Mouse (Mus musculus): ENCODE results near the gene Gdf2. TPM values are rescaled to one million over a fixed set of nuclear protein-coding genes. Genes with fewer than 3 reads are reported as not detected.

Gene Gdf2
- polyA plus RNA-seq, 1 experiment: not detected

GRCm38 (mm10) chr14:33956055-33956454 lies 15.2 kb downstream of the Gdf2 start:
- DNase-seq (ENCODE audit: low spot score): no peak

DNA sequence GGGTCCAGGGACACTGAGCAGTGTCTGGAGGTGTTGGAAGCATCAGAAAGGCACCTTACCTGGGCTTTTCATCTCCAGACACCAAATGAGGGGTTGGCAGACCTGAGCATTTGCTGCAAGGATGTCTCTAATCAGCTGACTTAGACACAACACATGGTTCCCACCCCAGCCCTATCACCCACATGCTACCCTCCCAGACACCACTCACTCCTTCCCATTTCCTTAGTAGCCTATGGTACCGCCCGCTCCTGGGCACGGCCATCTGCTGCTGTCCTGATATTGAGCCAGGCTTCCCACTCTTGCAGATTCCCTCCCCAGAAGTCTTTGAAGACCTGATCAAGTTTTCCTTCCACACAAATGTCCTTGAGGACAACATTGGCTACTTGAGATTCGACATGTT lies 17.3 kb downstream of the Gdf2 start:
- DNase-seq (ENCODE audit: low spot score): no peak

DNA sequence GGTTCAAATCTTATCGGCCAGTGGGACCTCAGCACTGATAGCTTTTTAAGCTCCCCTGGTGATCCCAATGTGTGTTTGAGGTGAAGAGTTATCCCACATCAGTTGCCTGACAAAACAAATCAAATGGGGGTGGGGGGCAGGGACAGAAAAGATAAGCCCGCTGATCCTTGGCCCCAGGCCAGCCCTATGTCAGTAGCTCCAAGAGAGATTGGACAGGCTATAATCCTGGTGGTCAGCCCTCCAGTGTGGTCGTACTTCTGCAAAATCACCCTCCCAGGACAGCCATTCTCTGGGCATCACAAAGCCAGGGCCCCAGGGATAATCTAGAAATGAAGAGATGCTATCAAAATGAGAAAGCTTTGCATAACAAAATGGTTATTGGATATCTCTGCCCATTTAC lies 18.0 kb downstream of the Gdf2 start:
- DNase-seq (ENCODE audit: low spot score): no peak

DNA sequence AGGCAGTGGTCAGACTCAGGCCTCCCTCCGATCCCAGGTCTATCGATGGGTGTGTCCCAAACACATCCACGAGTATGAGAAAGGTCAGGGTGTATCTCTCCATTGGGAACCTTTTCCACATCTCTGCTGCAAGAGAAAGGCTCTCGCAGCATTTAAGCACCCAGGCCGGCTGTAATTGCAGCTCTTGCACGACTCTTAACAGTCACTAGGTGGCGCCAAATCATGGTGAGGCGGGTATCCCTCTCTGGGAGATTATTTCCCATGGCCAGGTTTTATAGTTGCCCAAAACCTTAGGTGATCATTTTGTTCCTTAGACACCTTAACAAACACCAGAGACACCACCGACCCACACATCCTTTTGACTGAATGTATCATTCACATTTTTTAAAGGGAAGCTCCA lies 18.5 kb downstream of the Gdf2 start:
- DNase-seq (ENCODE audit: low spot score): no peak

DNA sequence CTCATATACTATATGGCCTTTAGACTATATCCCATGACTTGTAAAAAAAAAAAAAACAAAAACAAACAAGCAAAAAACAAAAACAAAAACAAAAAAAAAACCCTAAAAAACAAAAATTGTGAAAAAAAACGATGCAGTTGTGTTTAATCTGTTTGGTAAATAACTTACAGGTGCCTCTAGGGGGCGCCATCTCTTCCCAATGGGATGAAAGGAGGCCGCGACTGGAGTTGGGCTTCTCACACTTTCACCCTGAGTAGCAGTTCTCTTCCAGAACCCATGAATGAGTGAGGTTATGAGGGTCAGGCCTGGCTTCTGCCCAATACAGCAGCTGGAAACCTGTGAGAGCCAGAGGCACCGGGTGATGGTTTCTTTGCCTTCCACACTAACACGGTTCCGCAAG lies 24.8 kb downstream of the Gdf2 start:
- DNase-seq (ENCODE audit: low spot score): no peak

- no peak for DNase-seq (ENCODE audit: low spot score)
These were observed 31.8 kb downstream of the Gdf2 start for GRCm38 (mm10) chr14:33972679-33973078.

DNA sequence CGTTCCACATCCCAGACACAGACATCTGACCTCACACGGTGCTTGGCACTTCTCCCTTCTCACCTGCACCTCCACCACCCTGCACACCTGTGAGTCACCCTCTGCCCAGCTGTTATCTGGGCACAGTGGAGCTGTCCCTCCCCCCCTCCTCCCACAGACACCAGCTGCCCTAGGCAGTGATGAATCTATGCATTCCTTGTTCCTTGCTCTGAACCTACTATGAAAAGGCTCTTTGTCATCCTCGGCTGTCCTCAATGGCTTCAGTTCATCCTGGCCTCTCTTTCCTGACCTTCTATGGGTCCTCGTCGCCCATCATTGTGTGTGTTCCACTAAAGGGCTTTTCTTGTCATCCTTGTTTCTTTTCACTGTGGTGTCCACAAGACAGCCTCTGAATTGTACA lies 33.9 kb downstream of the Gdf2 start:
- DNase-seq (ENCODE audit: low spot score): no peak

DNA sequence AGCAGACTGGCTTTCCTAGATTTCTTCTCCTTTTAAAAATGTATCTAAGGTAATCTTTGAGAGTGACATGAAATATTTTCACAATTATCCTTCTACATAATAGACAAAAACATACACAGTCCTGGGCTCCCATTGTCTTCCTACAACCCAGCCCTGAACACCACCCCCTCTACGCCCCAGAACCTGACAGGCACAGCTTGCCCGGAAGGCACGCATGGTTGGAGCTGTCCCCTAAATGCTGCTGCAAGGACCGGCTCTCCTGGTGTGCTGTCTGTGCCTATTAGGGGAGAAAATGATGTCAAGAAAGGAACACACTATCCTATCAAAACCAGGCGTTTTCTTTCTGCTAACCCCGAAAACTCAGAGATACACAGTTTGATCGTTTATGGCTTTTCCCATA lies 36.9 kb downstream of the Gdf2 start:
- no peak for DNase-seq (ENCODE audit: low spot score)

DNA sequence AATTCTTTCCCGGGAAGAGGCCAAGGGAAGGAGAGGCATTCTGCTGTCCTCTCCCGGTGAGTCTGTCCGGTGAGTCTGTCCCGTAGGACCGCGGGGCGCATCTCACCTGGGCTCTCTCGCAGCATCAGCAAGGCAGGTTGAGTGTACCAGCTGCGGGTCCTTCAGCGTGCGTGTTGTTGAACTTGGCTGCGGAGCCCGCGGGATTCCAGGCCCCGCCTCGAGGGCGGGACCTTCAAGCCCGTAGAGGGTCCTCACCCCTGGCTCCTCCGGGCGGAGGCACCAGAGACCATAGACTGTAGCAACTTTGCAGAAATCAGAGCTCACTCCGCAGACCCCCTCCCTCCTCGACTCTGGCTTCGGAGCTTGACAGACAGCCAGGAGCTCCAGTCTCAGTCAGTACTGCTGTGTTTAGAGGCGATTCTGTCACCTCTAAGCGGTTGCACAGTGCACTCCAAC lies 37.8 kb downstream of the Gdf2 start, which contains the start of gene Zfp488:
Zfp488 (minus strand) TSS at position 161 of the 456 bp plus-strand sequence.
- no peak for DNase-seq (ENCODE audit: low spot score)

DNA sequence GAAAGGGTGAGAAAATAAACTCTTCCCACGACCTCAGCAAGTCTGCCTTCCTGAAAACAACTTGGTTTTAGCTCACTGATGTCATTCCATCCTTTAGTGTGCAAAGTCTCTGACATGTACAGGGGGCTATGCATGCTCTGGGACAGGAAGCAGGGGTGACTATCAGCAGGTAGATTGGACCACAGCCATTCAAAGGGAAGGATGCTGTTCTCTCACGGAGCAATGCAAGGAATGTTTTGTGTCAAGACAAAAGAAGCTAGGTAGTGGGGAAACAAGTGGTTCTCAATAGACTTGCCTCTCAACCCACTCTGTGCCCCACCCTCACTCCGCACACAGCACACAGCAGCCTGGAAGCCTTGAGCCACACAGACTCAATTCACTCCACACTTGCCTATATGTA lies 48.4 kb downstream of the Gdf2 start:
- DNase-seq (ENCODE audit: low spot score): no peak

GRCm38 (mm10) chr14:33991971-33992370 lies 51.1 kb downstream of the Gdf2 start:
- peak; percentile 15 for DNase-seq (ENCODE audit: low spot score)

GRCm38 (mm10) chr14:33993051-33993450 lies 52.2 kb downstream of the Gdf2 start:
- peak; percentile 8 for DNase-seq (ENCODE audit: low spot score)

DNA sequence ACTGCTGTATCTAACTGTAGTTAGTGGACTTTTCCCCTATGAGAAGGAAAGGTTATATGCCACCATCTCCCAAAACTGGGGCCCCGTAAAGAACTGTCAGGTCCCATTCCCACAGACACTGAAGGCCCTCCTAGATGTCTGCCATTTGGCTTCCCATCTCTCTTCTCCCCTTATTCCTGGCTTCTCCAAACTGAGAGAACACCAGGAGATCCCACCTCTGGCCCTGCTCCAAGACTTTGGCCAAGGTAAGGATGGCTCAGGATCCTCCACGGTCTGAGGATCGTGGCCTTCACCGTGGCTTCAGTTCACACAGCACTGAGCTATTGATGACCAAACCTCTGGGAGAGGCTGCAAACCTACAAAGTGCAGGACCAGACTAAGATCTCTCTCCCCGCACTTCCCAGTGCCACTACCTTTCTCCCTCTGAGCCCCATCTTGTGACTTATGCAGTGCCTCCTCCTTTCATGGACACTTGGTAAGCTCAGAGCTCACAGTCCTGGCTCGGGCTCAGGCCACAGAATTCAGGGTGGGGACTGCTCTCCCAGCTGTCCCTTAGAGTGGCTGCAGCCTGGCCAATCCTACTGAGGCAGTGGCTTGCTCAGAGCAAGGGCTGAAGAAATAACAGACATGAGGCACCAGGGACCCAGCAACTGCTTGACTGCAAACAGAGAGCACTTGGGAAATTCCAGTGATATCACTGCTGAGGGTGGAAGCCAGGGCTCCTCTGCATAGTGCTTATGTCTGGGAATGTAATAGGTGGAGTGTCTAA lies 52.9 kb downstream of the Gdf2 start:
- peak; percentile 8 for DNase-seq (ENCODE audit: low spot score)

Other genes starting within 250 kb of the Gdf2 start
- gene Gdf10, start 17.5 kb upstream of the Gdf2 start, polyA plus RNA-seq (2012; rRNA removed): 14.3 and 18.6 TPM in 2 replicates
- gene Rbp3, start 13.0 kb downstream of the Gdf2 start, polyA plus RNA-seq (2012; rRNA removed): not detected in 2 replicates
- 0.44 and 0.46 TPM in 2 replicates for gene Zfp488, start 37.7 kb downstream of the Gdf2 start, polyA plus RNA-seq (2012; rRNA removed)
- gene Gm30083, start 74.1 kb downstream of the Gdf2 start, polyA plus RNA-seq (2012; rRNA removed): 0.32 and 0.38 TPM in 2 replicates
- gene Gm5460, start 75.7 kb downstream of the Gdf2 start, polyA plus RNA-seq (2012; rRNA removed): 0.03 and 0.12 TPM in 2 replicates
- not detected in 2 replicates for gene Antxrl, start 111.7 kb downstream of the Gdf2 start, polyA plus RNA-seq (2012; rRNA removed)
- 39.5 and 42.4 TPM in 2 replicates for gene Anxa8, start 144.9 kb downstream of the Gdf2 start, polyA plus RNA-seq (2012; rRNA removed)
- gene A630023A22Rik, start 161.7 kb downstream of the Gdf2 start, polyA plus RNA-seq (2012; rRNA removed): 12.5 and 14.3 TPM in 2 replicates
- 25.1 and 34.7 TPM in 2 replicates for gene Npy4r, start 211.4 kb downstream of the Gdf2 start, polyA plus RNA-seq (2012; rRNA removed)

All from urinary bladder, adult 2 months (tissue).